Mouse (Mus musculus) urinary bladder, postnatal 10 days (tissue): ENCODE data around the gene Cdk5r1.

Experiments used
- DNase-seq: peaks from one replicate; pipeline ENCODE4 v3.0.0; 2022; ENCODE audit warnings: low spot score

Cdk5r1 gene

GRCm38 (mm10) chr11:80481409-80482050 is 4.7 kb downstream of the Cdk5r1 start:
- DNase-seq: no peak

GRCm38 (mm10) chr11:80482347-80482746 is 5.5 kb downstream of the Cdk5r1 start:
- no peak for DNase-seq

DNA sequence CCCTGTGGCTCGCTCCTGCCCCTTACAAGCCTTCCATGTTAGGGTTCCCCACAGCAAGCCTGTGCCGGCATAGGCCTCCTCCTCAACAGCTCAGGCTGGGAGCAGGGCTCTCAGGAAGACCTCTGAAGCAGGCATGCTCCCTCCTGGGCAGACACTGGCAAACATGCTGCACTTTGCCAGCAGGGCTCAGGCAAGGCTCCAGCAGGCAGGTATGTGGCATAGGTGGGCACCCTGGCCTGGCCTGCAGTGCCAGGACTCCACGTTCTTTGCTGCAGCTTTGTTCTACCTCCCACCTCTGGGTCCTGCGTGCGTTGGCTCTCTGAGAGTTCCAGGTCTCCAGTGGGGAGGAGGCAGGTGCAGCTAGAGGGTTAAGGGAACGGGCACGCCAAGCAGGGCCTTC is 6.1 kb downstream of the Cdk5r1 start:
- DNase-seq: no peak

DNA sequence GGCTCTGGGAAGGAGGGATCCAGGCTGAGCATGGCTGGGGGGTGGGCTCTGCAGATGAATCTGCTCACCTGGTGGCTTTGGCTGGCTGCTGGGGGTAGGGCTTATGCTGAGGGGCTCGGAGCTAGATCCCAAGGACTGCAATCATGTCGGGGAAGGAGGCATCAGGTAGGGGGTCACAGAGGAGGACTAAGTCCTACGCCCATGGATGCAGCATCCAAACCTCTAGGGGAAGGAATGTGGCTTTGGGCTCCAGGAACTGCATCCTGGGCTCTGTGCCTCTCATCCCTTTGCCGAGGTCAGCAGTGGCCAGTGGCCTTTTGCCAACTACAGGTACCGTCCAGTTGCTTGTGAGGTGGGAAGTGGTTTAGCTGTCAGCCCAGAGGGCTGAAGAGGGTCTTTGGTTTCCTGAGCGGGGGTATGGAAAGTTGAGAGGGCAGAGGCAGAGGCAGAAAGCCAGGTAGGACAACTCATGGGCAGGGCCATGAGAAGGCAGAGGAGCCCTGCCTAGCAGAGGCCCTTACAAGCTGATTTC is 6.8 kb downstream of the Cdk5r1 start:
- no peak for DNase-seq

DNA sequence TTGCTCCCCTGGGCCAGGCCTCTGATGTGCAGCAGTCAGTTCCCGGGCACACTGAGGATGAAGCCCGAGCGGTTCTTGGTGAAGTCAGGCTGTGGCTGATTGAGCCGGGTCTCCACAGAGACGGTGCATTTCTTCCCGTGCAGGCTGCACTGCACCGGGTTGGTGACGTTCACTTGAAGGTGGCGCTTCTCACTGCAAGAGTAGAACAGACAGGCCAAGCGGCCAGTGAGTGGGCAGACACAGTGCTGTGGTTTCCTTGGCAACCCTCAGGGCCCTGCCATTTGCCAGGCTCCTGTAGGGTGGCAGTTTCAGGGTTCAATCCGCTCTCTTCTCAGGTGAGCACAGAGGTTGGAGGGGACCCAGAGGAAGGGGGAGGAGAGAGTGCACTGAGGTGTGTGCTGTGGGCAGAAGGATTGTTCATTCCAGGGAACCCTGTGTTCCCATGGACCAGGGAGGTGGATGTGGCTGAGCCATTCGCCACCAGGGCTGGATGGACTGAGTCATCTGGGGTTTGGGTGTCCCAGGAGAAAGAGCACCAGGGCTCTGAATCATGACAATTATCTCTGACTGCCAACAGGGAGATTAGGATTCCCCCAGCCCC is 7.5 kb downstream of the Cdk5r1 start:
- DNase-seq: no peak

DNA sequence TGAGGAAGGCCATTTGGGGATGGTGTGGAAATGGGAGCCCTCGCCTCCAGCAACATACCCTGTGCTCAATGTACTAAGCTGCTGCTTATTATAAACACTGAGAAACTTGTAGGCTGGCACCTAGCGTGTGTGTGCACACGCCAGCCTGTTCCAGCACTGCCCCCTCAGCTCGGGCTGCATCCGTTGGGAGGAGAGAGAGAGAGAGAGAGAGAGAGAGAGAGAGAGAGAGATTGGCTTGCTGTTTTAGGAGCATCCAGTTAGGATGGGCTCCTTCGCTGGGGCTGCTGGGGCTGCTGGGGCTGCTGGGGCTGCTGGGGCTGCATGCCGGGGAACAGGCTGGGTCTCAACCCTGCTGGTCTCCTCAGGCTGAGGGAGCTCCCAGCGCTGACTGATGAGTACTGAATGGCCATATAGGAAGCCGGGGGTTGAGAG is 8.3 kb downstream of the Cdk5r1 start:
- DNase-seq: no peak

DNA sequence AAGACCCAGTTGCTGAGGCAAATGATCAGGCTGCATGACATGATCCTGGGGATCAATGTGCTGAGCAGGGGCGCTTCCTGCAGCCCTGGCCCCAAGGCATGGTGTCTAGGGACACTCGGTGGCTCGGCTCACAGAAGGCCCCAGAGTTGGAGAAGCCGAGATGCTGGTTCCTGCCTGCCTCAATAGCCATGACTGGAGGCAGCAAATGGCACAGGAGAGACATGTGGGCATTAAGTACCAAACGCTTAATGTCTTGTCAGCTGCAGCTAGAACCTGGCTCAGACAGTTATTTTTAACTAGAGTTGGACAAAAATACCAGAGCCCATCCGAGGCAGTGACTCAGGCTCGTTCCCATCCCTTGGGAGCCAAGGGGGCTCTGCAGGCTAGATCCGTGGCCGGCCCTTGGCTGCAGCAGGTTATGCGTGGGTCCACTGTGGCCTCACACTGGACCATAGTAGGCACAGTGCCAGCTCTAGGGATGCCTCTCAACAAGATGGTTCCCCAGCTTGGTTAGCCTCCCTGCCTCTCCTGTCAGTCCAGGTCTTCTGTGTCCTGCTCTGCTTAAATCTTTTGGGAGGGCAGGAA is 8.9 kb downstream of the Cdk5r1 start:
- no peak for DNase-seq

DNA sequence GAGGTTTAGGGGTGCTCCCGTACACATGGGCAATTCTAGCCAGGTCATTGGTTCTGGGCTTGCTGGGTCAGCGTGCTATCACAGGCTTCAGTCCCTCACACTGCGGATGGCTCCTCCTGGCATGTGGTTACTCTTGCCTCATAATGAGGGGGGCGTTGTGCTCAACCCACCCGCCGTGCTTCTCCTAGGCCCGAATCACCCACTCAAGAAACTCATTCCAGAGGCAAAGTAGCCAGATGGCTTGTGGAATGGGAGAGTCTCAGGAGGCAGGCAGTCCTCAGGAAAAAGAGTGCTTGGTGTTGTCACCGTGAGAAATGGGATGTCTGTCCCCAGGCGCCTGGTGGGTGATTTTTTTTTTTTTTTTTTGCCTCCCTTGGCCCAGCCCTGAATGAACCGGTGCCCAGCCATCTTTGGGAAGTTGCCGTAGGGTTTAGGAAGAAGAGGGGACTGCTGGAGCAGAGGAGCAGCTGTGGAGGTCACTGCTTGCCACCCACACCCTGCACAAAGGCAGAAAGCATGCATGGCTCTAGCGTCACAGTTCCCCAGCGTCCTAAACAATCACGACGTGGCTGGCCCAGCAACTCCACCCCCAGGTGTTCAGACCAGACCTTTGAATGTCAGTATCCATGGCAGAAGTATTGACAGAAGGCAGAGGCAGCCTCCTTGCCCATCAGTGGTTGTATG is 11.2 kb downstream of the Cdk5r1 start:
- no peak for DNase-seq

GRCm38 (mm10) chr11:80489172-80489881 is 12.5 kb downstream of the Cdk5r1 start:
- no peak for DNase-seq

GRCm38 (mm10) chr11:80489882-80490196 is 13.0 kb downstream of the Cdk5r1 start:
- no peak for DNase-seq

DNA sequence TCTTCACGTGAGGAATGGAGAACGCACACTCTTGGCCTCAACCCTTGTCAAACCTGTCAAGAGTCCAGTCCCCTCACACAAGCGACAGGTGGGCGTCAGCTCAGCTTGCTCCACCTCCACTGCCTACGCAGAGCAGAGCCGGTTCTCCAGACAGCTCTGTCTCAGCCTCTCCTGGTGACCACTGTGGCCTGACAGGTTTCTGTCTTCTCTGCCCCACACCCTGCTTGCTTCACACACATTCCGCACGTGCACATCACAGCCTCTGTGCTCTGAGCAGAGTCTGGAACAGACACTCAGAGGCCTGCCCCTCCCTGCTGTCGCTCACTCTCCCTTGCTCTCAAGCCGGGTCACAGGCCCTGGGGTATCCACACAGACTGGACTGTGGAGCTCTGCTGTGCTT is 14.0 kb downstream of the Cdk5r1 start:
- DNase-seq: no peak

DNA sequence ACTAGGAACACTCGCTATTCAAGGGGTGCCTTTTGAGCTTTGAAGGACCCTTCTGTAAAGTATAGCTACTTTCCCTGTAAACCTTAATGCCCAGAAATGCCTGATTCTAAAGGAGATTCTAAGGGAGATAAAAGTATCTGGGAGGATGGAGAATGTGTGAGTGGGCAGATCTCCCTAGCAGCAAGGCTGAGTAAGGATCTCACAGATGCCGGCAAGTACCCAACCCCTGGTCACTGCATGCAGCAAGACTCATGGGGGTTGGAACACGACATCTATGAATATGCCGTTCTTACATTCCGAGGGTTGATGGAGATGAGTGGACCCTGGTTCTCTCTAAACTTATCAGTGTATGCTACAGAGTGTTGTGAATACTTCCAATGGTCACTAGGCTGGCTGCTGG is 16.4 kb downstream of the Cdk5r1 start:
- DNase-seq: no peak

GRCm38 (mm10) chr11:80494852-80495251 is 18.0 kb downstream of the Cdk5r1 start:
- no peak for DNase-seq

DNA sequence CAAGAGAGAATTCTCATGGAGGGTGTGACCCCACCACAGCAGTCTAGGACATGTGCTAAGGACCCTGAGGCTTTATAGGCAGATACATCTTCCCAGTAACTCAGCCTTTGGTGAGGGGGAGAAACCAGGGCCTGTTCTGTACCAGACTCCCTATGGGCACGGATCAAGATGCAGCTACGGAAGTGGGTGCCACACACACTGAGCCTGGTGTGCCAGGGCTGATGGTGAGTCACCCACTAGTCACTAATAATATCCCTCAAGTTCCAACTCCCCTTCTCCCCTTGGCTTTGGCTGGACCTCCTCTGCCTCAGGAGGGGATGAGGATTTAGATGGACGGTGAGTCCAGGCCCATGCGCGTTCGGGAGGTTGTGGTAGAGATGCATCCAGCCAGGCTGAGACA is 19.1 kb downstream of the Cdk5r1 start:
- no peak for DNase-seq

GRCm38 (mm10) chr11:80496640-80497039 is 19.8 kb downstream of the Cdk5r1 start:
- DNase-seq: no peak

GRCm38 (mm10) chr11:80497225-80497919 is 20.5 kb downstream of the Cdk5r1 start:
- no peak for DNase-seq

GRCm38 (mm10) chr11:80498328-80499070 is 21.7 kb downstream of the Cdk5r1 start:
- no peak for DNase-seq

DNA sequence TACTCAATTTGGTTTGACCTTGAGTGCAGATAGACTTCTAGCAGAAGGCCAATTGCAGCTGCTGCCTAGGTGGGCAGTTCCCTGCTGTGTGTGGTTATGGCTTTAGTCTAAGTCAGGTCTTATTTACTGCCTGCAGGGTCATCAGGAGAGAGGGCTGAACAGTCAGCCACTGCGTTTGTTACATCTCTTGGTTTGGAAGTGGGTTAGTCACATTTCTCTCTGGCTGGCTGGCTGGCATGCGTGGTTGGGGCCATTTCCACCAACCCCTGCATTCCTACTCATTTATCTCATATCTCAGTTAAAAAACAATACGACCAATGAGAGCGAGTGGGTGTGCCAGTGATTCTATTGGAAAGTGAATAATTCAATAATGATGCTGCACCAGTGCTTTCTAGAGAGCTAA is 22.7 kb downstream of the Cdk5r1 start:
- no peak for DNase-seq

DNA sequence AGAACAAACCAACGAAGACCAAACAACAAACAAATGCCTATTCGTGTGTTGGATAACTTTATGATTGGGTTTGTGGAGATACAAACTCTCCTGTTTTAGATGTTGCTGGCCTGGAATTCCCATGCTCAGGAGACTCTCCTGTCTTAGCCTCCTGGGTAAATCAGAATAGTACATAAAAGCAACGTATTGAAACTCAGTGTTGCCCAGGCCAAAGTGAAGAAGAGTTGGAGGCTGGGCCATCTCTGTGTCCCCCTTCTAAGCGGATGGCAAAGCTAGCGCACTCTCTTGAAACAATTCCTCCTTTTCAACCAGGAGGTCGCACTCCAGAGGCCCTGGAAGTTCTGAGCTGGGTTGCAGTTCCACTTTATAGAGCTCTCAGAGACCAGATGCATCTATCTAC is 26.5 kb downstream of the Cdk5r1 start:
- no peak for DNase-seq

- DNase-seq: no peak
Measured at GRCm38 (mm10) chr11:80503726-80504452, 27.1 kb downstream of the Cdk5r1 start.
